Comparison of ENCODE assay signal across 25 mouse cellular contexts in genomic region chr12:105426541-105426940, GRCm38 (mm10). TPM values are rescaled to one million over a fixed set of nuclear protein-coding genes. Genes with fewer than 3 reads are reported as not detected.
DNase-seq lines count a peak whose midpoint lies in the region; ATAC-seq and TF ChIP-seq lines count a peak whose summit lies in the region.
"Had no signal": no experiment of that assay in that cellular context is flagged by ENCODE, and none has a peak within 500 bp of the region (broad histone marks: within the 10 kb centered on the region; RNA-seq: fewer than 3 reads in every experiment).

No protein-coding gene starts in this region.

- H3K27me3 ChIP-seq in thymus, adult 2 months (ENCODE audit: control insufficient read depth, insufficient read depth, low read length), result no peaks in the 10 kb centered on the region
- H3K27me3 ChIP-seq: intestine, embryonic 15.5 days; megakaryocyte, embryonic 14.5 days; midbrain, embryonic 12.5 days had no signal

- peak; percentile 44; the same call in 1 of the 2 replicates for ATAC-seq in frontal cortex, adult (ENCODE audit: low TSS enrichment)
- ATAC-seq: CD4-positive, CD25-positive, alpha-beta regulatory T cell, adult 4 months had no signal

- no peaks in the 10 kb centered on the region for H3K36me3 ChIP-seq in thymus, adult 2 months (ENCODE audit: control insufficient read depth, insufficient read depth, low read length)
- H3K36me3 ChIP-seq: hindbrain, embryonic 12.5 days; intestine, embryonic 15.5 days; limb, embryonic 13.5 days; midbrain, embryonic 12.5 days had no signal

- no peak overlapping the region for H3K27ac ChIP-seq in thymus, adult 2 months (ENCODE audit: control insufficient read depth, insufficient read depth, low read length)
- H3K27ac ChIP-seq: hindbrain, embryonic 12.5 days; hindbrain, postnatal 0 days; intestine, embryonic 15.5 days; layer of hippocampus, adult 2 months; left cerebral cortex, adult 2 months; limb, embryonic 13.5 days; midbrain, embryonic 12.5 days had no signal

- no peak overlapping the region for H3K4me3 ChIP-seq in thymus, adult 2 months (ENCODE audit: control insufficient read depth, insufficient read depth, low read length)
- H3K4me3 ChIP-seq: erythroblast, embryonic 14.5 days; hindbrain, embryonic 12.5 days; intestine, embryonic 15.5 days; layer of hippocampus, adult 2 months; left cerebral cortex, adult 2 months; limb, embryonic 13.5 days; megakaryocyte, embryonic 14.5 days; midbrain, embryonic 12.5 days had no signal

- DNase-seq in frontal cortex, postnatal 14 days (ENCODE audit: low spot score in 2 of 2), result no peak
- peak; percentile 28 for DNase-seq in 3T3-L1 (ENCODE audit: low read depth, low spot score)
- DNase-seq in adrenal gland, adult 8-10 months, result peak; percentile 30
- DNase-seq in brain, adult 2 months (ENCODE audit: low read depth, low spot score), result peak; percentile 70
- no peak for DNase-seq in lung, postnatal 14 days
- DNase-seq in thymus, adult 2 months, result no peak
- DNase-seq: cerebellum, adult 18-20 months; cerebellum, postnatal 10 days; gastrocnemius, postnatal 25 days; heart, postnatal 36 days; kidney, adult 2 months; kidney, postnatal 36 days; lung, postnatal 4 days; thymus, postnatal 14 days had no signal

- no peak for TF ChIP-seq CTCF in thymus, adult 2 months (IDR thresholded peaks at IDR 0.05; ENCODE audit: borderline replicate concordance, control insufficient read depth, extremely low read depth, insufficient read depth, low read length, poor library complexity)

- TF ChIP-seq POLR2A in thymus, adult 2 months (IDR thresholded peaks at IDR 0.05; ENCODE audit: control insufficient read depth, extremely low read depth, insufficient read depth, low read length, poor library complexity), result no peak

- no peaks in the 10 kb centered on the region for H3K4me1 ChIP-seq in thymus, adult 2 months (replicated peaks; ENCODE audit: control insufficient read depth, insufficient read depth, low read length)
- H3K4me1 ChIP-seq: hindbrain, embryonic 12.5 days; intestine, embryonic 15.5 days; megakaryocyte, embryonic 14.5 days had no signal

- 69% methylated on average over 7 of the region's 7 CpGs for WGBS in thymus, adult 2 months

RNA-seq across cellular contexts. Expression of gene D430019H16Rik, which starts 27.1 kb away (rescaled TPM):
- 10 to 100 TPM in 2 of 4 experiments, 1 to 10 TPM in 2; 5.9 to 15.8 (median 9.5) TPM for total RNA-seq in adrenal gland, adult 8-10 months (2022)
- polyA plus RNA-seq in thymus, adult 2 months (2012; rRNA removed), result 1.1 and 1.2 TPM in 2 replicates
- polyA plus RNA-seq: erythroblast, embryonic 14.5 days had no signal

Comparison
In these comparisons a context has a peak if more than half of its experiments do, and no peak if none do; other contexts are left out.
1. DNase-seq: peak in 3T3-L1 (single experiment), adrenal gland, adult 8-10 months (single experiment) and brain, adult 2 months (single experiment); none in frontal cortex, postnatal 14 days (0 of 2), lung, postnatal 14 days (single experiment) and thymus, adult 2 months (single experiment).